Mouse (Mus musculus) lung, postnatal 0 days (tissue): Measurements from ENCODE around the gene Ntrk3.

ENCODE experiments used
- CTCF ChIP-seq: IDR thresholded peaks from 2 replicates; pipeline ENCODE4 v1.5.1; 2016; ENCODE audit warnings: antibody characterized with exemption, mild to moderate bottlenecking
- EP300 ChIP-seq: IDR thresholded peaks from 2 replicates; pipeline ENCODE4 v1.6.1; 2016; ENCODE audit warnings: antibody characterized with exemption, mild to moderate bottlenecking, control low read depth

DNA sequence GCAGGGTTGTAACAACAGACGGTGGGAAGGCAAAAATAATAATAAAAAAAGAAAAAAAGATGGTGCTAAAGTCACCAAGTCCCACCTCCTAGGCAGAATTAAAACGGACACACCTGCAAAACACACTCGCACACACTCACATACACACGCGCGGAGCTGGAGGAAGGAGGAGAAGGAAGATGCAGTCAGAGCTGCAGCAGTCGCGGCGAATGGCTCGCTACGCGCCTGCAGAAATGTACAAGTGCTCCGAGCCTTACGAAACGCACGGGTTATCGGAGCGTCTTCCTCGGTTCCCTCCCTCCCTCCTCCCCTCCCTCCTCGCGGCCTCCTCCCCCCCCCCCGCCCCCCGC, 159.7 kb downstream of the Ntrk3 start:
- no peak for TF ChIP-seq EP300
- TF ChIP-seq CTCF: no peak
